Mouse (Mus musculus) heart, embryonic 12.5 days (tissue): ENCODE measurements at regions not wholly inside any gene's neighbourhood (a gene's known extent, or its start where the extent isn't known, plus 50 kb on each side); places are given as distances from the start of the nearest gene placed in this dataset.

Source experiments
- ATAC-seq: fragments of 200-750 bp; cut with Nextera tagmentation; 2 replicates; pipeline ENCODE4 v1.8.0; 2017; ENCODE audit warnings: moderate TSS enrichment, moderate library complexity; ENCODE audit not compliant: insufficient number of reproducible peaks, low FRiP score
- H3K27ac ChIP-seq: fragments of 300-500 bp; sonication (generic); 2 replicates; pipeline ENCODE4 v1.5.1; 2016; ENCODE audit warnings: mild to moderate bottlenecking, moderate library complexity; ENCODE audit not compliant: poor library complexity, severe bottlenecking
- H3K27me3 ChIP-seq: fragments of 300-500 bp; sonication (generic); replicated peaks from 2 replicates; pipeline ENCODE4 v1.6.1; 2016; ENCODE audit warnings: mild to moderate bottlenecking, moderate library complexity
- H3K36me3 ChIP-seq: fragments of 300-500 bp; sonication (generic); 2 replicates; pipeline ENCODE4 v1.6.1; 2016; ENCODE audit warnings: mild to moderate bottlenecking, moderate library complexity
- H3K4me1 ChIP-seq: fragments of 300-500 bp; sonication (generic); replicated peaks from 2 replicates; pipeline ENCODE4 v1.6.1; 2016; ENCODE audit warnings: mild to moderate bottlenecking
- H3K4me2 ChIP-seq: fragments of 300-500 bp; sonication (generic); 2 replicates; pipeline ENCODE4 v1.6.1; 2016; ENCODE audit warnings: mild to moderate bottlenecking, moderate library complexity
- H3K4me3 ChIP-seq: fragments of 300-500 bp; sonication (generic); 2 replicates; pipeline ENCODE4 v1.5.1; 2016; ENCODE audit warnings: mild to moderate bottlenecking
- H3K9ac ChIP-seq: fragments of 300-500 bp; sonication (generic); 2 replicates; pipeline ENCODE4 v1.6.1; 2016; ENCODE audit warnings: mild to moderate bottlenecking, moderate library complexity
- H3K9me3 ChIP-seq: fragments of 300-500 bp; sonication (generic); replicated peaks from 2 replicates; pipeline ENCODE4 v1.6.1; 2016; ENCODE audit warnings: mild to moderate bottlenecking, moderate library complexity
- WGBS: fragments of 180-500 bp; shearing (Covaris S2); methylation state at CpG from one replicate; pipeline ENCODE4 v1.1.7; 2016; 5-methylcytosine and 5-hydroxymethylcytosine counted together

DNA sequence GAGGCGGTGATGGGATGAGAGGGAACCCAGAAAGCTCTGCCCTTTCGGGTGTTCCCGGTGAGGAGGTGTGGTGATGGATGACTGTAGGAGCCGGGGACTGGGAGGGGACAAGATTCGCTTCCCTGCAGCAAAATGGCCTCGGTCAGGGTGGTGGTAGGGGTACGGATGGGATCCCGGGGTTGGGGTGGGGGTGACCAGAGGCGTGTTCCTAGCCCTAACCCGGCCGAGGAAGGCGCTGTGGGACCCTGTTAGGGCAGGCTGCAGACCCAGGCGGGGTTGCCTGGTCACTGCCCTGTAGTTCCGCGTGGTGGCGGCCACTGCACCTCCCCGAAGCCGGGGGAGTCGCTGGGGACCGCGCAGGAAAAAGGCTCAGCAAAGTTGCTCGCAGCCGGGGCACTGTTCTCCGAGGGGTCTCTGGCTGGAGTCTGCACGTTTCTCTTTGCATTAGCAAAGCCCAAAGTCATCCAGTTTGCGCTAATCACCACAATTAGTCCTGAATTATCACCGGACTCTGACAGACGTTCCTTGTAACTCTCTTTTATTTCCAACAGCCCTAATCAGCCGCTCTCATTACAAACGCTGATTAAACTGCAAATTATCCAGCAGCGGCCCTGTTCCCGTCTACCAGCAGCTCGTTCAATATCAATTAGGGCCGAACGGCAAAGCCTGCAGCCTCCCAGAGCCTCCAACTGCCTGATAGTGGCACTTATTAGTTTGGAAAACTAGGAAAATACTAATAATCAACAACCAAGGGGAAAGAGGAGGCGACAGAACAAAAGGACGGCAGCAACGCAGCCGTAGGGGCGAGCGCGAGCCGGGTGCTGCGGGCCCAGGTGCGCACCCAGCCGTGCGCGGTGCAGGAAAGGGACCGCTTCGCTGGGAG lies 78.8 kb upstream of the Tbca start:
- under 1% methylated on average over 50 of the region's 50 CpGs for WGBS
- H3K4me3 ChIP-seq = peak overlapping the region; percentile 49
- peaks cover 10% of the 10 kb centered on the region; the same call in 1 of the 2 replicates for H3K4me1 ChIP-seq

DNA sequence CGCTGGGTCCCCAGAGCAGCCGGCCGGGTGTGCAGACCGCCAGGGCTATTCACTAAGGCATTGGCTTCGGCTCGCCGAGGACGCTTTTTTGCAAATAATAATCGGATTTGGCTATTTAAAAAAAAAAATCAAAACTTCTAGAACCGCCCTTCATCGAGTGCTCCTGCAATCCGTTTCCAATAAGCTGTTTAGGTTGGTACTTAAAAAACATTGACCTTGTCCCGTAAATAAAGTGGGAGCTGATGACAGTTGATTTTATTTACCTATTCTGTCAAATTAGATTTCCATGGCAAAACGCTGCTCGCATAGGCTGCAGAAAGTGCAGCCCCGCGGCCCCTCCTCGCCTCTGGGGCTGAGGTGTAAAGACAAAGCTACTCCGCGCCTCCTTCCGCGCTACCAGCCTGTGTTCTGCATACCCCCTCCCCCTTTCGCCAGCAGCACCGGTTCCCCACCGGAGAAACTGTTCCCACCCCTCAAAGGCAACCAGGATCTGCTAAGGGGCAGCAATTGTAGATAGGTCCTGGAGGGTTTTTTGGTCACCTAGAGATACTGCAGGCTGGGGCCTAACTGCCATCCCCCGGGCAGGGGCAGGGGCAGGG lies 78.0 kb upstream of the Tbca start:
- 0 out of 2 replicates have a peak overlapping the region, but pooled peaks have one; percentile 37 for H3K9ac ChIP-seq
- ATAC-seq = no peak
- H3K4me1 ChIP-seq = peaks cover 10% of the 10 kb centered on the region; the same call in 1 of the 2 replicates
- H3K4me3 ChIP-seq = peak overlapping the region; percentile 49
- H3K36me3 ChIP-seq = no peaks in the 10 kb centered on the region
- WGBS = 1% methylated on average over 26 of the region's 26 CpGs
- peak overlapping the region; percentile 93 for H3K4me2 ChIP-seq
- no peaks in the 10 kb centered on the region for H3K9me3 ChIP-seq
- no peak overlapping the region for H3K27ac ChIP-seq
- H3K27me3 ChIP-seq = peaks cover 69% of the 10 kb centered on the region

More for the DNA sequence above, 78.8 kb upstream of the Tbca start:
- Histone ChIP-seq H3K36me3 (no peaks in the 10 kb centered on the region), H3K9ac (0 out of 2 replicates have a peak overlapping the region, but pooled peaks have one; percentile 37), H3K27me3 (peaks cover 76% of the 10 kb centered on the region), H3K27ac (no peak overlapping the region), H3K4me2 (peak overlapping the region; percentile 93), H3K9me3 (no peaks in the 10 kb centered on the region)
- peak; percentile 74 for ATAC-seq

DNA sequence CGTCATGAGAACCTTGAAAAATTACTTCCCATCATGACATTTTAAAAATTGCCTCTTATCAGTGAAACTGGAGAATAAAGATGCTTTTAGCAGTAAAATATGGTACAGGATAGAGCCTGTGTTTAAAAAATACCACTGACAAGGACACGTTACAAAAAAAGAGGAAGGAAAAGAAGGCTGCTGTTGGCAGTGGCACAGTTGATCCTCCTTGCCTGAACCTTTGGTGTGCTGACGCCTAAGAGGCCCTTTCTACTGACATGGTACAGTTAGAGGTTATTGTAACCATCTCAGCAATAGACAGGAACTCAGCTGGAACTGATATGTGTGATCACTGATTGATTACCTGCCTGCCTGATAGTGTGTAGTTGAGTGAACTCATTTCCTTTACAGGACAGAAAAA lies 75.3 kb upstream of the Tbca start:
- H3K27me3 ChIP-seq = peaks cover 49% of the 10 kb centered on the region
- H3K9me3 ChIP-seq = no peaks in the 10 kb centered on the region
- H3K27ac ChIP-seq = no peak overlapping the region
- H3K36me3 ChIP-seq = no peaks in the 10 kb centered on the region
- 50% methylated on average over 3 of the region's 3 CpGs for WGBS
- no peak overlapping the region for H3K4me3 ChIP-seq
- H3K4me2 ChIP-seq = no peak overlapping the region
- peaks cover 6% of the 10 kb centered on the region; the same call in 1 of the 2 replicates for H3K4me1 ChIP-seq
- H3K9ac ChIP-seq = no peak overlapping the region
- ATAC-seq = no peak

DNA sequence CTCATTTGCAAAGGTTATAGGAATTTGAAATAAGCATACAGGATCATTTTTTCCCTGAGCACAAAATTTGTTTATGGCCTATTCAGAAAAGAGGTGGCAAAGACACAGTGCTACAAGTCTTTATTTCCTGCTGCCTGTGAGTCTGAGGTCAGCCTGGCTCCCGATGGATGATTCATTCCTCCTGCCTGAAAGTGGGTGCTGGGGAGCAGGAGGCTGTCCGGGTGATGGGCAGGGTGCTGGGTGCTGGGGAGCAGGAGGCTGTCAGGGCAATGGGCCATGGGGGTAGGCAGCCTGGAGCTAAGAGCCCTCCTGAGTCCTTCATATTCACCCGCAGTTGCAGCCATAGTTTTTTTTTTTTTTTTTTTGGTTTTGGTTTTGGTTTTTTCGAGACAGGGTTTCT lies 67.1 kb upstream of the Tbca start:
- Histone ChIP-seq H3K9ac (no peak overlapping the region), H3K4me3 (no peak overlapping the region), H3K27ac (no peak overlapping the region), H3K4me1 (no peaks in the 10 kb centered on the region), H3K36me3 (no peaks in the 10 kb centered on the region), H3K9me3 (no peaks in the 10 kb centered on the region), H3K27me3 (no peaks in the 10 kb centered on the region), H3K4me2 (no peak overlapping the region)
- WGBS = 71% methylated on average over 4 of the region's 4 CpGs
- ATAC-seq = no peak
